Mouse (Mus musculus): ENCODE data around the gene Polr2g.

DNA sequence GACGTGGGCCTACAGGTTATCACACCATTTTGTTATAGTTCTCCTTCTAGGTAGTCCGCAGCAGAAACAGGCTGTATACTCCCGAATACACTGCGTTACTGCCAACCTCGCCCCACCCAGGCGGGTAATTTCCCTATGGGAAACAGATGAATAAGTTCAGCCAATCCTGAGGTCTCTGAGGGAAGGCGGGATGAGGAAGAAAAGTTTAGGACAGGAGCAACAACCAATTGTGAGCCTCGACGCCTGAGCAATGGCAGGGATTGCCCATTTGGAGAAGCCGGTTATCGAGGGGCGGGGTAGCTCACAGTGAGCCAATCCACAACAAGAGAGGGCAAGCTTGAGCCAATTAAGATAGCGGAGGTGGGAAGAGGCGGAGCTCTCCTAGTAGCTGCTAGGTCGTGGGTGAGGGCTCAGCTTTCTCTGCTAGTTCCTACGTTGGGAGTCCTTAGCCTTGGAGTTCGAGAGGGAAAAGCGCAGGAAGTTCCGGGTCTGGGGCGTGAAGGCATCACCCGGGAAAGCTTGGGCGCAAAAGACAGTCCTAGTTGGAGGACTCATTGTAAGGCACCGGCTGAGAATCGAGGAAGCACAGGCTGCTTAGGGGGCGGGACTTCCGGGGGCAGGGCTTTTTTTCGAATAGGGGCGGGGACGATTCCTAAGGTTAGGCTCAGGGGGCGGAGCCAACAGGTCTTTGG, 3.9 kb upstream of the Polr2g start, which contains the start of gene Zbtb3:
- TF ChIP-seq POLR2A (IDR thresholded peaks at IDR 0.05; ENCODE audit: low read depth, low read length), result peak; percentile 87
- no peak for TF ChIP-seq CTCF (IDR thresholded peaks at IDR 0.05; ENCODE audit: borderline replicate concordance, insufficient read depth, low read length)
